Mouse (Mus musculus) liver, adult 2 months (tissue): ENCODE measurements around the gene Olfr98. TPM values are rescaled to one million over a fixed set of nuclear protein-coding genes. Genes with fewer than 3 reads are reported as not detected.

Source experiments
- DNase-seq: peaks from one replicate; pipeline ENCODE4 v3.0.0-alpha.2; 2011; ENCODE audit warnings: low read depth, low spot score; ENCODE audit errors: extremely low read depth
- H3K27ac ChIP-seq: fragments of 200-500 bp; replicated peaks from 2 replicates; pipeline ENCODE4 v1.5.1; 2012; ENCODE audit warnings: low read depth, mild to moderate bottlenecking, control low read depth, inconsistent platforms, low read length; ENCODE audit not compliant: insufficient read depth
- H3K27me3 ChIP-seq: fragments of 200-500 bp; 2 replicates; pipeline ENCODE4 v1.6.1; 2012; ENCODE audit warnings: mild to moderate bottlenecking, moderate library complexity, low read length, inconsistent platforms; ENCODE audit not compliant: control insufficient read depth, insufficient read depth
- H3K36me3 ChIP-seq: fragments of 200-500 bp; 2 replicates; pipeline ENCODE4 v1.6.1; 2012; ENCODE audit warnings: low read length, inconsistent platforms; ENCODE audit not compliant: control insufficient read depth, insufficient read depth
- H3K4me1 ChIP-seq: fragments of 200-500 bp; 2 replicates; pipeline ENCODE4 v1.6.1; 2011; ENCODE audit warnings: low read length; ENCODE audit not compliant: control insufficient read depth, insufficient read depth
- H3K4me3 ChIP-seq: fragments of 200-500 bp; 2 replicates; pipeline ENCODE4 v1.5.1; 2011; ENCODE audit warnings: low read depth, mild to moderate bottlenecking, control low read depth, low read length, moderate library complexity; ENCODE audit not compliant: insufficient read depth
- H3K79me2 ChIP-seq: fragments of 200-500 bp; 2 replicates; pipeline ENCODE4 v1.6.1; 2012; ENCODE audit warnings: inconsistent platforms, mild to moderate bottlenecking, low read length, moderate library complexity; ENCODE audit not compliant: control insufficient read depth, insufficient read depth
- H3K9ac ChIP-seq: fragments of 200-500 bp; 2 replicates; pipeline ENCODE4 v1.6.1; 2012; ENCODE audit warnings: low read depth, mild to moderate bottlenecking, control low read depth, inconsistent platforms, low read length
- CTCF ChIP-seq: fragments of 200-500 bp; IDR thresholded peaks from 2 replicates; pipeline ENCODE4 v1.5.1; 2011; ENCODE audit warnings: low read depth, low read length, control low read depth
- POLR2A ChIP-seq: fragments of 200-500 bp; IDR thresholded peaks from 2 replicates; pipeline ENCODE4 v1.6.1; 2011; ENCODE audit warnings: low read length, control low read depth; ENCODE audit not compliant: insufficient read depth; ENCODE audit errors: extremely low read depth
- WGBS: fragments of 180-500 bp; shearing (Covaris S2); methylation state at CpG from one replicate; pipeline ENCODE4 v1.1.7; 2018; 5-methylcytosine and 5-hydroxymethylcytosine counted together
- polyA plus RNA-seq: library from polyadenylated mRNA; depleted of rRNA; stranded (reverse); fragments of >200 nt; gene quantifications from 2 replicates; pipeline ENCODE4 v1.2.3, GENCODE M21; 2012
- total RNA-seq: library from RNA; depleted of rRNA; stranded (reverse); fragments of >200 nt; gene quantifications from 2 replicates; pipeline ENCODE4 v1.2.3, GENCODE M21; 2014

The Olfr98 gene
- total and polyA plus RNA-seq, 2 experiments = not detected

- no peaks in the 10 kb centered on the region for H3K79me2 ChIP-seq
- no peak overlapping the region for H3K27ac ChIP-seq
- no peaks in the 10 kb centered on the region for H3K27me3 ChIP-seq
- no peak overlapping the region for H3K4me3 ChIP-seq
- TF ChIP-seq POLR2A = no peak
- no peak for TF ChIP-seq CTCF
- no peaks in the 10 kb centered on the region for H3K4me1 ChIP-seq
- DNase-seq = no peak
- no peaks in the 10 kb centered on the region for H3K36me3 ChIP-seq
- no peak overlapping the region for H3K9ac ChIP-seq
Observed at GRCm38 (mm10) chr17:37276573-37276972, 13.0 kb upstream of the Olfr98 start.

GRCm38 (mm10) chr17:37275626-37276248, 12.2 kb upstream of the Olfr98 start:
- WGBS = 74% methylated on average over 2 of the region's 2 CpGs
- TF ChIP-seq CTCF = no peak
- TF ChIP-seq POLR2A = no peak

GRCm38 (mm10) chr17:37270702-37271092, 7.1 kb upstream of the Olfr98 start:
- Histone ChIP-seq H3K36me3 (no peaks in the 10 kb centered on the region), H3K27me3 (no peaks in the 10 kb centered on the region), H3K4me1 (no peaks in the 10 kb centered on the region), H3K9ac (peak overlapping the region; percentile 56), H3K79me2 (no peaks in the 10 kb centered on the region), H3K27ac (peak overlapping the region; percentile 55), H3K4me3 (peak overlapping the region; percentile 80)
- 13% methylated on average over 8 of the region's 8 CpGs for WGBS
- TF ChIP-seq POLR2A = no peak
- no peak for TF ChIP-seq CTCF
- DNase-seq = peak; percentile 88

More at GRCm38 (mm10) chr17:37275626-37276248, 12.2 kb upstream of the Olfr98 start:
- no peaks in the 10 kb centered on the region for H3K27me3 ChIP-seq
- no peaks in the 10 kb centered on the region for H3K79me2 ChIP-seq
- H3K36me3 ChIP-seq = no peaks in the 10 kb centered on the region
- no peak overlapping the region for H3K9ac ChIP-seq
- peak; percentile 31 for DNase-seq
- H3K4me3 ChIP-seq = no peak overlapping the region
- H3K4me1 ChIP-seq = no peaks in the 10 kb centered on the region
- no peak overlapping the region for H3K27ac ChIP-seq

GRCm38 (mm10) chr17:37270058-37270701, 6.6 kb upstream of the Olfr98 start, which contains the start of gene H2-M3:
Gene H2-M3 (plus strand): TSS chr17:37270220.
- Histone ChIP-seq H3K9ac (peak within 1 kb of the TSS; percentile 56), H3K79me2 (no peaks in the 10 kb centered on the region), H3K4me3 (peak within 1 kb of the TSS; percentile 80), H3K36me3 (no peaks in the 10 kb centered on the region), H3K27me3 (no peaks in the 10 kb centered on the region), H3K27ac (peak within 1 kb of the TSS; percentile 55), H3K4me1 (no peaks in the 10 kb centered on the region)
- under 1% methylated on average over 26 of the region's 26 CpGs for WGBS
- DNase-seq = peak; percentile 78
- TF ChIP-seq POLR2A = no peak
- no peak for TF ChIP-seq CTCF

- no peaks in the 10 kb centered on the region for H3K4me1 ChIP-seq
- peak; percentile 27 for DNase-seq
- H3K4me3 ChIP-seq = no peak overlapping the region
- 14% methylated on average over 1 of the region's 1 CpGs for WGBS
- H3K27me3 ChIP-seq = no peaks in the 10 kb centered on the region
- H3K79me2 ChIP-seq = no peaks in the 10 kb centered on the region
- H3K9ac ChIP-seq = no peak overlapping the region
- TF ChIP-seq POLR2A (no peak), CTCF (peak; percentile 66)
- no peak overlapping the region for H3K27ac ChIP-seq
- H3K36me3 ChIP-seq = no peaks in the 10 kb centered on the region
Observed at GRCm38 (mm10) chr17:37250544-37250943, 13.0 kb downstream of the Olfr98 start.

- no peak overlapping the region for H3K9ac ChIP-seq
Observed at GRCm38 (mm10) chr17:37249460-37249859, 14.1 kb downstream of the Olfr98 start.

More at GRCm38 (mm10) chr17:37249460-37249859, 14.1 kb downstream of the Olfr98 start:
- Histone ChIP-seq H3K4me1 (no peaks in the 10 kb centered on the region), H3K79me2 (no peaks in the 10 kb centered on the region), H3K27ac (no peak overlapping the region), H3K4me3 (no peak overlapping the region), H3K36me3 (no peaks in the 10 kb centered on the region), H3K27me3 (no peaks in the 10 kb centered on the region)
- no peak for TF ChIP-seq POLR2A
- TF ChIP-seq CTCF = no peak
- DNase-seq = no peak
